Mouse (Mus musculus): ENCODE data around the gene Pde11a. TPM values are rescaled to one million over a fixed set of nuclear protein-coding genes. Genes with fewer than 3 reads are reported as not detected.

Pde11a gene
- polyA plus RNA-seq, 1 experiment from 2014 or later, result 0.18 TPM

DNA sequence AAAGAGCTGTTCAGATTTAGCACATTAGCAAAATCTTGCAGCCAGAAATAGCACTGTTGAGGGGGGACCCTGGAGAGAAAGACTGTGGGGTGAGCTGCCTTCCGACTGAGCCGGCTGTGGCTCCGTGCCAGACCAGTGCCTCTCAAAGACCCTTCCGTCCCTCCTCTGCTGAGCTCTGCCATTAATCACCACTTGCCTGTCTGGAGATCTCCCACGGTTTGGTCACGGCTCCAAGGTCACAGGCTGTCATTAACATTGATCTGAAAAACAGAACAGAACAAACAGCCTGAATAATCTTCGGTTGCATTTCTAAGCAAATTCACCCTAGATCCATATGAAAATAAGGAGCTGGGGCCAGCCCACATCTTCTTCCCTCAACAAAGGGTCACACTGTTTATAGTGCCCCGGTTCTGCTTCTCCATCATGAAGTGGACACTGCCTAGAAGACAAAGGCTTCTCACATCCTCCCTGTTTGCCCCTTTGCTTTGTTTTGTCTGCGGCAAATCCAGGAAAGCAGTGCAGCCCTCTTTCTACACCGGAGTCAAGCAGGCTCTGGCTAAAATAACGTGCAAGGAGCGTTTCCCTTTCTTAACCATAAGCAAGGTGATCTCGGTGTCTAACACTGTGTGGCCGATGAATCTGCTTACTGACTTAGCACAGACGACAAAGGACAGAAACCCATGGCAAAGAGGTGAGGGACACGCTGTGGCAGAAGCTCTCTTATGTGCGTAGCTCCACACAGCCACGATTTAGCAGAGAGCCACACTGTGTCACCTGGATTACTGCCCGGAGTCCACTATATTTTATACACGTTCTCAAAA lies 309.3 kb downstream of the Pde11a start:
- Histone ChIP-seq H3K4me1 (peaks cover 27% of the 10 kb centered on the region), H3K4me2 (replicated peaks) (peak overlapping the region; percentile 34), H3K9me3 (replicated peaks) (no peaks in the 10 kb centered on the region), H3K36me3 (no peaks in the 10 kb centered on the region), H3K27ac (peak overlapping the region; percentile 95), H3K9ac (peak overlapping the region; percentile 36), H3K27me3 (no peaks in the 10 kb centered on the region), H3K4me3 (no peak overlapping the region)
- WGBS, result 9% methylated on average over 20 of the region's 20 CpGs
- ATAC-seq (ENCODE audit: low FRiP score), result peak; percentile 92

DNA sequence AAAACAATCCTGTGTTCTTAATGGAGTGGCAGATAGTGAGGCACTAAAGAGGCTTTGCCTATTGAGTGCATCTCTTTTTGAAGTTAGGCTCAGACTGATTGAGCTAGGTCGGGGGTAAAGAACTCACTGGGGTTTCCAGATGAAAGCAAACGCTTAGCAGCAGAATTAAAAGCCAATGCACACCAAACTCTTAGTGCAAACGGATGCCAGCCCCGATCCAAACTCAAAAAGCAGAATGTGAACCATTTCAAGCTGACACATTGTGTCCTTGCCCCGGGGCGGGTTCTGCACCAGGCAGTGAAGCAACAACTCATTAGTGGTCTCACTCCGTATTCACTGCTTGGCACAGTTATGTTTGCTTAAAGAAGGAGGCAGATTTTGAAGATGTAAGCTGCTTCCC lies 321.7 kb downstream of the Pde11a start:
- Histone ChIP-seq H3K4me1 (peaks cover 8% of the 10 kb centered on the region; the same call in 1 of the 2 replicates), H3K27ac (no peak overlapping the region), H3K9me3 (replicated peaks) (no peaks in the 10 kb centered on the region), H3K4me3 (no peak overlapping the region), H3K36me3 (no peaks in the 10 kb centered on the region), H3K9ac (no peak overlapping the region), H3K27me3 (no peaks in the 10 kb centered on the region), H3K4me2 (replicated peaks) (no peak overlapping the region)
- WGBS, result 10% methylated on average over 7 of the region's 7 CpGs
- no peak for ATAC-seq (ENCODE audit: low FRiP score)

DNA sequence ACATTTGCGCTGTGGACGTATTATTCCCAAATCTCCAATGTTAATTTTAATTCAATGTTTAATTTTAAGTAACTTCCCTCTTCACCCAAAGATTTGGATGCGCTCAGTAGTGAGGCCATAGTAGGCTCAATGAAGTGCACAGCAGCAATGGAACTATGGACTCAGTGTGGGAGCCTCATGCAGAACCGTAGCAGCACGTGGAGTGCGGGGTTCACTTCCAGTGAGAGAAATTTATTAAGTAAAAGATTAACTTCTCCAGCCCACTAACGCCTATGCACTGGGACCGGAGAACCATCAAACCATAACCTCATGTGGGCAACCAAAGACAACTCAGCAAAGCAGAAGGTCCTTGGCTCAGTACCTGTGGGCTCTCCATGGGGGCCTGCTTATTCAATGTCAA lies 322.4 kb downstream of the Pde11a start:
- Histone ChIP-seq H3K9me3 (replicated peaks) (no peaks in the 10 kb centered on the region), H3K4me2 (replicated peaks) (no peak overlapping the region), H3K27me3 (no peaks in the 10 kb centered on the region), H3K4me3 (no peak overlapping the region), H3K36me3 (no peaks in the 10 kb centered on the region), H3K27ac (no peak overlapping the region), H3K4me1 (peaks cover 8% of the 10 kb centered on the region; the same call in 1 of the 2 replicates), H3K9ac (no peak overlapping the region)
- 86% methylated on average over 8 of the region's 8 CpGs for WGBS
- ATAC-seq (ENCODE audit: low FRiP score), result no peak

DNA sequence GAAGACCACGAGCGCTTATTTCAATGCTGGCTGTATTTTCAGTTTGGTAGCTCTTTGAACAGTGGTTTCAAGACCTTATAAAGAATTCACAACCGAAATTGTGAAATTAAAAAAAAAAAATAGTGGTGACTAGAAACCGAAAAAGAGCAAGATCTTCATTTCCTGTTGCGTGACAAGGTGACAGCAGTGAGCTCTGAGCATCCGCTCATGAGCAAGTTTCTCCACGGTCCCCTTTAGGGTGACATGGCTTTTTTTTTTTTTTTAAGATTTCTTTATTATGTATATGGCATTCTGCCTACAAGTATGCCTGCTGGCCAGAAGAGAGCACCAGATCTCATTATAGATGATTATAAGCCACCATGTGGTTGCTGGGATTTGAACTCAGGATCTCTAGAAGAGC lies 323.1 kb downstream of the Pde11a start:
- Histone ChIP-seq H3K4me2 (replicated peaks) (no peak overlapping the region), H3K4me1 (peaks cover 8% of the 10 kb centered on the region; the same call in 1 of the 2 replicates), H3K27me3 (no peaks in the 10 kb centered on the region), H3K9ac (no peak overlapping the region), H3K9me3 (replicated peaks) (no peaks in the 10 kb centered on the region), H3K27ac (no peak overlapping the region), H3K4me3 (no peak overlapping the region), H3K36me3 (no peaks in the 10 kb centered on the region)
- WGBS, result 92% methylated on average over 7 of the region's 7 CpGs
- no peak for ATAC-seq (ENCODE audit: low FRiP score)

DNA sequence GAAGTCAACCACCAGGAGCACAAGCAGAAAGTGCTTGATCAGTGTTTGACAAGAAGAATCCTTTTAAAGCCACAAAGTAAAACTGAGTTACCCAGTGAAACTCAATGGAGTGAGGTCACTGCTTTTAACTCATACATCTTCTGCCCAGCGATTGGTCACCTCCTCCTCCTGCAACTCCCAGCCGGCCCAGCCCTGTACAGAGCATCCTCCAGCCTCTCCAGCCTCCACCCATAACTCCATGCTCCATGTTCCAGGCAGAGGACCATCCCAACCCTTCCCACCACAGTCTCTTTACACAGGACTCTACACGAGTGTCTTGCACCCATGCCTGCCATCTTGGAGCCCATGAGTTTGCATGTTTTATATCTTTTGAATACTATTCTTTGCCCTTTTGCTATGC lies 323.9 kb downstream of the Pde11a start:
- 84% methylated on average over 3 of the region's 3 CpGs for WGBS
- no peak for ATAC-seq (ENCODE audit: low FRiP score)
- H3K27me3 ChIP-seq, result no peaks in the 10 kb centered on the region
- H3K36me3 ChIP-seq, result no peaks in the 10 kb centered on the region
- H3K4me3 ChIP-seq, result no peak overlapping the region
- H3K27ac ChIP-seq, result no peak overlapping the region
- H3K4me2 ChIP-seq (replicated peaks), result no peak overlapping the region
- no peak overlapping the region for H3K9ac ChIP-seq
- H3K4me1 ChIP-seq, result peaks cover 8% of the 10 kb centered on the region; the same call in 1 of the 2 replicates
- no peaks in the 10 kb centered on the region for H3K9me3 ChIP-seq (replicated peaks)

DNA sequence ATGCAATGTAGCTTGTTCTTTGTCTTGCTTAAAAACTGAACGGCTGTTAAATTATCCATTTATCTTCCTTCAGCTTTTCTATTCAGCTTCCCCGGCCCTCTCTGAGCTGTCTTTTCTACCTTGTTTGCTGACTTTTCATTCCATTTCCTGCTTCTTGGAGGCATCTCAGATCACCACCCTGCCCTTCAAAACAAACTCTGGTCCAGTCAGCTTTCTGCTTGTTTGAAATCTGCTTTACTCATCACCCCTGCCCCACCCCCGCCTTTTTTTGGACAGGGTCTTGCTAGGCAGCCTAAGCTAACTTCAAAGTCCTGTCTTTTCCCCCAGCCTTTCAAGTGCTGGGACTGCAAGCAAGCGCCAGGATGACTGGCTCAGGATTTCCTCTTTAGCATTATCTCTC lies 332.4 kb downstream of the Pde11a start:
- Histone ChIP-seq H3K27ac (0 out of 2 replicates have a peak overlapping the region, but pooled peaks have one; percentile 24), H3K27me3 (no peaks in the 10 kb centered on the region), H3K4me3 (no peak overlapping the region), H3K36me3 (no peaks in the 10 kb centered on the region), H3K4me2 (replicated peaks) (no peak overlapping the region), H3K4me1 (peaks cover 15% of the 10 kb centered on the region), H3K9me3 (replicated peaks) (no peaks in the 10 kb centered on the region), H3K9ac (no peak overlapping the region)
- ATAC-seq (ENCODE audit: low FRiP score), result no peak
- WGBS, result 12% methylated on average over 4 of the region's 4 CpGs

DNA sequence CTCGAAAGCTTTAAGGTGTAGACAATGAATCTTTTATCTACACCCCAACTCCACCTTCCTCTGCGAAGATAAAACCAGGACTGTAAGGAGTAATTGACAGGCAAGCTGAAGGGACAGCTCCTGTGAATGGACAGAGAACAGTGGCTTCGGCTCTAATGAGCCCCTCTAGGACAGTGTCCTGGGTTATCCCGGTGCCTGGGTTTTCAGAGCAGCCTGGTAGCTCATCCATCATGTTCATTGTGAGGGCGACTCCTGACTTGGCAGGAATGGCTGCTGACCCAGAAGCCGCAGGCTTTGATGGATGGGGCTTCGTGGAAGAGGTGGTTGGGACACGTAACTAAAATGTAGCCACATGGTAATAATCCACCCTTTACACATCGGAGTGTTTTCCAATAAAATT lies 335.7 kb downstream of the Pde11a start:
- H3K4me1 ChIP-seq, result peaks cover 26% of the 10 kb centered on the region
- no peaks in the 10 kb centered on the region for H3K27me3 ChIP-seq
- H3K27ac ChIP-seq, result peak overlapping the region; percentile 60; the same call in 1 of the 2 replicates
- no peak overlapping the region for H3K4me2 ChIP-seq (replicated peaks)
- H3K36me3 ChIP-seq, result no peaks in the 10 kb centered on the region
- H3K9me3 ChIP-seq (replicated peaks), result no peaks in the 10 kb centered on the region
- H3K9ac ChIP-seq, result no peak overlapping the region
- no peak overlapping the region for H3K4me3 ChIP-seq
- 40% methylated on average over 9 of the region's 9 CpGs for WGBS
- peak; percentile 61; the same call in 1 of the 2 replicates for ATAC-seq (ENCODE audit: low FRiP score)

DNA sequence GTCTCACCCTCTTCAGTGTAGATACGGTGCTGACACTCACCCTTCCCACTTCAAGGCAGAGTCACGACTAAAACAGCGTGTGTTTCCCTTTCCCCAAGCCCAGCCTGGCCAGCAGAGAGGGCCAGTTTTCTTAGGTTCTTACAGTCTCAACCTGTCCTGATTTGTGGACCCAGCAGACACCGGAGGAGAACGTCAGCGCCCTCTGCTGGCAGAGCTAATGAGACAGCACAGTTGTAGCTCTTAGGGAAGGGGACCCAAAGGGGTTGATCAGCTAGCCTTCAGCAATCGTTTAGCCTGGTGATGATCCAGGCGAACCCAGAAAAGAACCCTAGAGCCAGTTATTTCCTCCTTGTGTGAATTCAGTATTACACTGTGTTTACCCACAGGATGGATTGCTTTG lies 337.2 kb downstream of the Pde11a start:
- Histone ChIP-seq H3K9me3 (replicated peaks) (no peaks in the 10 kb centered on the region), H3K4me3 (no peak overlapping the region), H3K4me2 (replicated peaks) (no peak overlapping the region), H3K9ac (no peak overlapping the region), H3K27me3 (no peaks in the 10 kb centered on the region), H3K36me3 (no peaks in the 10 kb centered on the region), H3K27ac (peak overlapping the region; percentile 17; the same call in 1 of the 2 replicates), H3K4me1 (peaks cover 31% of the 10 kb centered on the region)
- no peak for ATAC-seq (ENCODE audit: low FRiP score)
- WGBS, result 41% methylated on average over 8 of the region's 8 CpGs

DNA sequence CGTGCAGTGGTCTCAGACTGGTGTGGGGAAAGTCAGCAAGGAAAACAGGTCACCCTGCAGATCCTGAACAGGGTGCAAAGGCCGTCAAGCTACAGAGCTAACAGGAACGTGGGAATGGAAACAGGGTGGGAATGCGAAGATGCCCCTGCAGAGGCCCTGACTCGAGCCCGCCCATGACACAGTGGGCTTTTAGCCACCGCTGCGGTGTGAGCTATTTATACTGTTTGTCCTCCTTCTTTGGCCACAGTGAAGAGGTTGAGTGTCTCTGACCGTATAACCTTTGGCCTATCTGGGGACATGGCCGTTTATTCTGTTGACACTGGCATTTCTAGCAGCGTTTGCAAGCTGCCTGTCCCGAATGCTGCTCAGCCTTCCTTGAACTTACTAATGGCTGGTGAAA lies 338.9 kb downstream of the Pde11a start:
- H3K27ac ChIP-seq, result no peak overlapping the region

DNA sequence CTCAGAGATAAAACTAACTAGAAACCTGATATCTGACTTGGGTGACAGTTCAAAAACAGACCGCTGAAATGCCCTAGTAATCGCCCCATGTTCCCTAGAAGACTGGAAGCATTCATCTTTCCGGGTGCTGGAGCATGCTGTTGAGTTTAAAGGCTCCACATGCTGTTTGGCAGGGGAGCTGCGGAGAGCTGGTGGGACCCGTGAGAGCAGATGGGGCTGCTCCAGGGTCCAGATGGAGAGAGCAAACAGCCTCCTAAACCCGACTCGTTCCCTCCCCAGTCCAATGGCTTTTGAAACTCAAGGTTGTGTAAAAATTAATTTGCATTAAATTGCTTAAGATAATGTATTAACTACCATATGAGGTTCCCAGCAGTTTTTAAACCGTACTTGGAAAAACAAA lies 339.9 kb downstream of the Pde11a start:
- H3K36me3 ChIP-seq, result no peaks in the 10 kb centered on the region
- H3K4me3 ChIP-seq, result no peak overlapping the region
- H3K27me3 ChIP-seq, result no peaks in the 10 kb centered on the region
- no peak overlapping the region for H3K9ac ChIP-seq
- peak overlapping the region; percentile 57; the same call in 1 of the 2 replicates for H3K27ac ChIP-seq
- 24% methylated on average over 8 of the region's 8 CpGs for WGBS
- no peak overlapping the region for H3K4me2 ChIP-seq (replicated peaks)
- H3K4me1 ChIP-seq, result peaks cover 25% of the 10 kb centered on the region
- H3K9me3 ChIP-seq (replicated peaks), result no peaks in the 10 kb centered on the region
- peak; percentile 41; the same call in 1 of the 2 replicates for ATAC-seq (ENCODE audit: low FRiP score)

More for the DNA sequence above, 338.9 kb downstream of the Pde11a start:
- Histone ChIP-seq H3K4me3 (no peak overlapping the region), H3K9ac (no peak overlapping the region), H3K4me2 (replicated peaks) (no peak overlapping the region), H3K4me1 (peaks cover 25% of the 10 kb centered on the region), H3K36me3 (no peaks in the 10 kb centered on the region), H3K9me3 (replicated peaks) (no peaks in the 10 kb centered on the region), H3K27me3 (no peaks in the 10 kb centered on the region)
- no peak for ATAC-seq (ENCODE audit: low FRiP score)
- WGBS, result 28% methylated on average over 12 of the region's 12 CpGs

DNA sequence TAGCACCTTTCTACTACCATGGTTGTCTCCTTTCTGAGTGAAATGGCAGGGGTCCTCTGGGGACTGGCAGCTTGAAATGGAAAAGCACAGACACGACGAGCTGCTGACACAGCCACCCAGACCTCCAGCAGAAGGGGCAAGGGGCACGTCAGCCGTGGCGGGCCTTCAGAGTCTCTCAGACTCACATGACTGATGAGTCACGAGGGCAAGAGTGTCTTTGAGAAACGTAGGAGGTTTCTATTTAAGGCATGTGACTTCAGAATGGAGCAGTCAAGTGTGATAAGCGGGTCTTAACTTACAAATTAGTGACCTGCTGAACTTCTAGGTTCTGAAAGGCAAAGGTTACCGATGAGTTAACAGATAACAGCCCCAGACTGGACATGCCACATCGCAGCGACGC lies 340.8 kb downstream of the Pde11a start:
- Histone ChIP-seq H3K27me3 (no peaks in the 10 kb centered on the region), H3K4me3 (no peak overlapping the region), H3K4me1 (peaks cover 28% of the 10 kb centered on the region), H3K27ac (no peak overlapping the region), H3K36me3 (no peaks in the 10 kb centered on the region), H3K9me3 (replicated peaks) (no peaks in the 10 kb centered on the region), H3K9ac (no peak overlapping the region), H3K4me2 (replicated peaks) (no peak overlapping the region)
- ATAC-seq (ENCODE audit: low FRiP score), result no peak
- 29% methylated on average over 12 of the region's 12 CpGs for WGBS

DNA sequence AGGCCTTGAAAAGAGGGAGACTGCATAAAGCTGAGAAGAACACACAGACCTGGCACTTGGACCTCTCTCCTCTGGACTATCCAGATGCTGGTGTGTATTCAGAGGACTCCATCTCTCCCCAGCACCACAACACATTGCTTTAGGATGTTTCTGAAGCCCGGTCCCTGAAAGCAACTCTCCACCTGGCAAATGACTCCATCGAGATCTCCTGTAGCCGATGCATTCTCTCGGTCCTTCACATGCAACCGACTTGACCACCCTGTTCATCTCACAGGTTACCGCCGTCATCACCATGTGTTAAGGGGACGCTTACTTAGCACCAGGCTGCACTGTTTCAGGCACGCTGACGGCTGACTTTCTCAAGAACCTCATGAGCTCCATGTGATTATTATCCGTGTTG lies 343.7 kb downstream of the Pde11a start:
- Histone ChIP-seq H3K9me3 (replicated peaks) (no peaks in the 10 kb centered on the region), H3K4me3 (no peak overlapping the region), H3K9ac (no peak overlapping the region), H3K4me1 (peaks cover 30% of the 10 kb centered on the region), H3K27me3 (no peaks in the 10 kb centered on the region), H3K36me3 (no peaks in the 10 kb centered on the region), H3K4me2 (replicated peaks) (no peak overlapping the region), H3K27ac (no peak overlapping the region)
- ATAC-seq (ENCODE audit: low FRiP score), result no peak
- WGBS, result 96% methylated on average over 11 of the region's 11 CpGs

Measured in hindbrain, embryonic 12.5 days (tissue).